Mouse (Mus musculus) retina, postnatal 7 days (tissue): ENCODE data around the gene Ankrd11.
"Not testable (repeated sequence)": the region's sequence is repeated elsewhere in the genome, so short reads cannot be mapped to it uniquely, and the experiment has no call there.

Source experiments
- DNase-seq: peaks from one replicate; pipeline ENCODE4 v3.0.0-alpha.2; 2012; ENCODE audit warnings: low read depth, low spot score

Ankrd11 gene

DNA sequence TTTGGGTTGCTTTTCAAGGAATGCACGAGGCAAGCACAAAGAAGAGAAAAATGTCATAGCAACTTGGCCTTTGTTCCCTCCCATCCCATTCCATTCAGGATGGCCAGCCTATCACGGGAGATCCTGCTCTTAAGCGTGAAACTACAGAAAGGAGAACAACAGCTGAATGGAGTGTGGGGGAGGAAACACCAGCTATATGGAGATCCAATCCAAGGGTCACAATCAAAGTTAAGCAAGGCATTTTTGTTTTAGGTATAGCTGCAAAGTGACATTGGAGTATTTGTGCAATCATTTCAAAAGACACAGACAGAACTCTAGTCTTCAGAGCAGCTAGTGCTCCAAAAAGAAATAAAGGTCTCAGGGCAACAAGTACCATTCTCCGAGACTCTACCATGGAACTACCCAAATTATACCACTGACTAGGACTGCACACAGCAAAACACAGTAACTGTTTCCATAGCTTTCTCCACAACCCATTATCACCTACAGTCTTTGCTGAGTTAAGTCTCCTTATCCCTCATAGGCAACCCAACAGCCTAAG is 1.9 kb downstream of the Ankrd11 start:
- DNase-seq: no peak

GRCm38 (mm10) chr8:123039376-123040109 is 2.5 kb downstream of the Ankrd11 start:
- DNase-seq: no peak

DNA sequence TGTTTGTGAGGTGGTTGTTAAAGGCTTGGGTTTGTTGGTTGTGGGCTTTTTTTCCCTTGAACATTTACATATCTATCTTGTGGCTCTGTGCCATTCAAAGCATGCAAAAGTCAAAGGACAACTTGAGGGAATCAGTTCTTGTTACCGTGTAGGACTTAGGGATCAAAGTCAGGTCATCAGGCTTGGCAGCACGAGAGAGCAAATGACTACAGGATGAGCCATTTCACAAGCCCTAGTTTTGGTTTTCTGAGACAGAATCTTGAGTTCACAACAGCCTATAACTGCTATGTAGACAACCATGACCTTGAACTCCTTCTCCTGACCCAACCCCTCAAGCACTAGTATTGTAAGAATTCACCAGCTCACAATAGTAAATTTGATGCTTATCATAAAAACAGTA is 3.7 kb downstream of the Ankrd11 start:
- DNase-seq: no peak

GRCm38 (mm10) chr8:123037487-123037886 is 4.6 kb downstream of the Ankrd11 start:
- no peak for DNase-seq

DNA sequence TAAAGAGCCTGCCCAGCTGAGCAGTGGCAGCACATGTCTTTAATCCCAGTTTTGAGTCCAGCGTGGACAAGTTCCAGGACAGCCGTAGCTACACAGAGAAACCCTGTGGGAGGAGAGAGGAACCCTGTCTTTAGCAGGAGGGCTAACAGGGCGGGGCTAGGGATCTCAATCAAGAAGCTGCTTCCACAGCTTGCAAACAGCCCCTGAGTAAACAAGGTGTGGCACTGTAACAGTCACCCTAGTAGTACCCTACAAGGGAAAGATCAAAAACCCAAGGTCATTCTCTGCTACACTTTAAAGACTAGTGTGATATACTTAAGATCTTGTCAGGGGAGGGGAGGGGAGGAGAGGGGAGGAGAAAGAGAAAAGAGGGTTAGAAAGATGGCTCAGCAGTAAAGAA is 5.1 kb downstream of the Ankrd11 start:
- no peak for DNase-seq

GRCm38 (mm10) chr8:123034171-123034570 is 7.9 kb downstream of the Ankrd11 start:
- no peak for DNase-seq

DNA sequence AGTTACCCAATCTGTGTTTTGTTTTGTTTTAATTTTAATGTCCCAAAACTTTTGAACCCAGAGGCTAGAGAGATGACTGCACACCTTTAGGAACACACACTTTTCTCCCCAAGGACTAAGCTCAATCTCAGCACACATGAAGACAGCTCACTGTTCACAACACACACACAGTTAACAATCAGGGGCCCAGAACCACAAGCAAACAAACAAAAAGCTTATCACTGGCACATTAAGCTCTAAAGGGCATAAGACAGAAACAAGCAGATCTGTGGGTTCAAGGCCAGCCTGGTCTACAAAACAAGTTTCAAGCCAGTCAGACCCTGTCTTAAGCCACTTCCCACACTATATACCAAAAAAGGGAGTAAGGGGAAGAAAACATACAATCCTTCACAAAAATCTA is 8.6 kb downstream of the Ankrd11 start:
- no peak for DNase-seq

DNA sequence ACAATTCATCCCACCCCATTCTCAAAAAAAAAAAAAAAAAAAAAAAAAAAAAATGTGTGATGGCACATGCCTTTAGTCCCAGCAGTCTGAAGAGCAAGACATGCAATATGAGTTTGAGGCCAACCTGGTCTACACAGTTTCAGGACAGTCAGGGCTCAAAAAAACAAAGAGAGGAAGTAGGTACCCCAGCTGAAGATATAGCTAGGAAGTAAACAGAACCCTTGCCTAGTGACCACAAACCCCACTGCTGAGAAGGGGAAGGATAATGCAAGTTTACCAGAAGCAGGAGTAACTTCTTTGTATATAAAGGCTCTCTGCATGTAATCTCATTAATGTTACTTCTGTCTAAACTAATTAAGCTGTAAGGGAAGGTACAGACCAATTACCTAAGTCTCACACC is 9.3 kb downstream of the Ankrd11 start:
- no peak for DNase-seq

DNA sequence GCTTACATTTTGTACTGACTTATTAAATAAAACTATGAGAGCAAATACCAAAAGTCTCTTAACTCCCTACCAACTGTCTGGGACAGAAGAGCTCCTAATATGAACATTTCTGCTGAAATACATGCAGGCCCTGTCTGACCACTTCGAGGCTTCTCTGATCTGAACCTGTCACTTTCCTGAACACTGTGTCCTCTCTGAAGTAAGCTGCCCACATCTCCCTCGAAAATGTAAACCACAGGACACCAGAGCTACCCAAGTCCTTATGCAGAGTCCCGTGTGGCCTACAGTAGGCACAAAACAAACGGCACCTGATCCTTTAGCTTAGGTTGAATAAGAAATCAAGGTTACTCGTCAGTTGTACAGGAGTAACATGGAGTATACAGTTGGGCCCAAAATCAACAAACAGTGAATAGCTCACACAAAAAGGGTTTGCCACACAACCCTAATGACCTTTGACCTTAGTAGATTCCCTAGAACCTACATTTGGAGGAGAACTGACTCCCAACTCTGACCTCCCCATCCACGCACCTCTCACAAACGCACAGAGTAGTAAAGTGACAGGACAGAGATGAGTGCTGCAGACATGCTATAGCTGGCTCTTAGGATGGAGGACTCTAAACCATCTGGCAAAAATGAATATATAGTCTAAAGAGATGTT is 10.6 kb downstream of the Ankrd11 start:
- DNase-seq: no peak

DNA sequence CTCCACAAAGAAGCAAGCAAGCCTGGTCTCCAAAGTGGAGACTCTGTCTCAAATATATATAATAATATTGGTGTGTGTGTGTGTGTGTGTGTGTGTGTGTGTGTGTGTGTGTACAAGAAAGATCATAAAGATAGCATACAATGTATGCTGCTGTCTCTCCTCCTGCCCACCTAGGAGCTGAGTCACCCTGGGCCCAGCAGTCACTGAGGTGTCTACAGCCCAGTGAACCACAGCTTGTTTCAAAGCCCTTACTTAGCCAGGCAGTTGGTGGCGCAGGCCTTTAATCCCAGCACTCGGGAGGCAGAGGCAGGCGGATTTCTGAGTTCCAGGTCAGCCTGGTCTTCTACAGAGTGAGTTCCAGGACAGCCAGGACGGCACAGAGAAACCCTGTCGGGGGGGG is 12.0 kb downstream of the Ankrd11 start:
- DNase-seq: not testable (repeated sequence)

GRCm38 (mm10) chr8:123027786-123028185 is 14.3 kb downstream of the Ankrd11 start:
- DNase-seq: no peak

DNA sequence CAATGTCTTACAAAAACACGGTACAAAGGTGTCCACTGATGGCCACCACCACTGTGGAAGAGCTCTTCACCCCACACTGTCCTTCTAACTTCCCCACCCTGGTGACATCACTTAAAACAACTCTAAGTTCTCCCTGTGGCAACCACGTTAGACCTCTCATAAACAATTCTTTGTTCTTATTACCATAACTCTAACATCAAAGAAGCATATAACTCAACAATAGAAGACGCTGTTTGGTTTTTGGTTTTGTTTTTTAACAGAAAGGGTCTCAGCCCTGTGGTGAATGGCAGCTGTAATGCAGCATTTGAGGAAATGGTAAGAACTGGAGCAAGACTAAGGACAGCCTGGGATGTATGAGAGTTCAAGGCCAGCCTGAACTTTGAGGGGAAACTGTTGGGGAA is 16.1 kb downstream of the Ankrd11 start:
- DNase-seq: no peak

DNA sequence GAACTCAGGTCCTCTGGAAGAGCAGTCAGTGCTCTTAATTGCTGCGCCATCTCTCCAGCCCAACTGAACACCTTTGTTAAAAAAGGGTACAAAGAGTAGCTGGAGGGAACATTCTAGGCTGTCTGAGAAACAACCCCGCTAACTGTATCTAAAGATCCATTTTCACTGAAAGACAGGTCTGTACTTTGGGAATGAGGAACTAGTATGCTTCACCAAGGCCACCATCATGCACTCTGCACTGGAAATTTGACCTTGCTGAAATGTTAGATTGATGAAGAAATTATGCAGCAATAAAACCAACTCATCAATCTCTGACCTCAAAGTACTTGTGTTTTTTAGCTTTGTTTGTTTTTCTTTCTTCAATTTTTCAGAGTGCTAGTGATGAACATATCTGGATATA is 17.9 kb downstream of the Ankrd11 start:
- DNase-seq: no peak

GRCm38 (mm10) chr8:123022727-123023126 is 19.4 kb downstream of the Ankrd11 start:
- DNase-seq: no peak

DNA sequence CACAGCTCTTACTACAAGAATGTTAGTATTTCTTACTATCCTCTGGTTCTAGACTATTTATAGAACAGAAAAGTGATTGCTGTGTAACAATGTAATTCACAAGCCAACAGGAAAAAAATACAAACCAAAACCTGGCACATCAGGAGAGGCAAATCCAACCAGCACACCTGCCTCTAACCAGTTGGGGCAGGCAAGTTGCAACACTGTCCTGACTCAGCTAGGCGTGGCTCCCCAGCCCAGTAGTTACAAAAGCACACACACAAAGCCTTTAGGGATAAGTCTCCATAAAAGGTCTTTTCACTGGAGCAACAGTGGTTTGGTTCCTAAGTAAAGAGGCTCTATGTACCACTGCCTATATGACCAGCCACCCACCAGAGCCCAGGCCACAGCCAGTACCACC is 20.8 kb downstream of the Ankrd11 start:
- DNase-seq: no peak

- DNase-seq: no peak
Observed at GRCm38 (mm10) chr8:123020859-123021258, 21.2 kb downstream of the Ankrd11 start.

- DNase-seq: no peak
Observed at GRCm38 (mm10) chr8:123020084-123020483, 22.0 kb downstream of the Ankrd11 start.

DNA sequence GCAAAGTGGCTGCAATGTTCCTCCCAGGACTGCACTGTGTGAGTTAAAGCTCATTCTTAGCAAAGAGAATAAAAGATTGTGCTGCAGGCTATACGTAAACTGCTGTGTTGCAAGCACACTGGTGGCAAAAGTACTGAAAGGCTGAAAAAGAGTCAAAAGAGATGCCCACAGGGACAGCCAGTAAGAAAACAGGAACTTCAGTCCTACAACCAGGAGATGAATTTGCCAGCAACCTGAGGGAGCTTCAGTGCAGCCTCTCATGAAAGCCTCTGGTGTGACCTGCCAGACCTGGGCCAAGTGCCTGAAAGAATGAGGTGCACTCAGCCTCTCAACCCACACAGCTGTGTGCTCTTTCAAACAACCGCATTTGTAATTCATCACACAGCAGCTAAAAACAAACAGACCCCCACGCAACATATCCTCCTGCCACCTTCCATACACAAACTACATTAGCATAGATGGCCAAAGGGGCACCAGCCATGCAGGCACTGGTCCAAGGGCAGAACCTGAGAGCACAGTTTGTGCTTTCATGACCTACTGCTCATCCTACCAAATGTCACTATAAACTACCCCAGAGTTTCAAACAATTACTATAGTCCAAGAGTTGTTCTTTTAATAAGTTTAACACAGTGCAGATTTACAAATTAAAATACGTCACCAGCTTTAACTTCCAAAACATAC is 23.5 kb downstream of the Ankrd11 start:
- DNase-seq: no peak

DNA sequence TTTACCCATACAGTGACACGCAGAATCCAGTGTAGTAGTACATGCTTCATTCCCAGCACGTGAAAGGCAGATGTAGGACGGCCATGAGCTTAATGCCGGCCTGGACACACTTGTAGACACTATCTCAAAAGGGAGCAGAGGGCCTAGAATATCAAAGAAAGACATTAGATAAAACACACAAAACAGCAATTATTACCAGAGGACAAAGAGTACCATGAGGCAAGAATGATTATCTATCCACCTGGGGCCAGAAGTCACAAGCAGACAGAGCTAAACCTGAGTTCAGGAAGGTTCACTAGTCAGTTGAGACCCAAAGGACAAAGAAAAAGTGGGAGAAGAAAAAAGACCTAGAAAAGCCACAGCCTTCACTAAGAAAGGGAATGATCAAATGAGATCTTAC is 24.9 kb downstream of the Ankrd11 start:
- no peak for DNase-seq

DNA sequence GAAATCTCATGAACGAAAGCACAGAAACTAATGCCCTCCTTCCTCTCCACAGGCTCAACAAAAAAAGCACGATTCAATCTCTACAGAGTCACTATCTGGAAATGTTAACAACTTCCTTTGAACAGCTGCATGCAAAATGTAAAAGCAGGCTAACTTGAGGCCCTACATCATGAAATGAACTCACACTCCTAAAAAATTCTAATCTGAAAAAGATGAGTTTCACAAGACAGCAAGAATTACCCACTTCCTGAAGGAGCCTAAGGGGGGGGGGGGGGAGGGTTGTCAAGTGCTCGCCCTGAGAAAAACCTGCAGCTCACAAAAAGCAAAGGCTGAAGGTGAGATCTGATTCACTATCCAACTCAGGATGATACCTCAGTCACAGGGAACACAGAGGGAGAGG is 27.0 kb downstream of the Ankrd11 start:
- DNase-seq: no peak

DNA sequence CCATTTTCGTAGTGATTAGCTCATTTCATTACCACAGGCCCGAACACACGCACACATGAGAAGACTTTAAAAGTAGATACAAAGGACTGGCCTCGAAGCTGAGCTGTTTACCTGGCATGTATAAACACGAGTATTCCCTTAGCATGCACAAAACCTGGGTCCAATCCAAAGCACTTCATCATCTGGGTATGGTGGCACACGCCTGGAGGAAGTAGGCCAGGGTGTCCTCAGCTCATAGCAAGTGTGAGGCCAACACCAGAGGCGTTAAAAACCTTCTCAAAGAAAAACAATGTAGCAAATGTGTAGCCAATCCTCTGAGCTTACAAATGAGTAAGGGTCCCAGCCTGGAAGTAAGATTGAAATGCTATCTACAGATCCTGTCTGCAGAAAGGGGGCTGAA is 27.6 kb downstream of the Ankrd11 start:
- DNase-seq: no peak

- no peak for DNase-seq
Observed at GRCm38 (mm10) chr8:123011321-123011720, 30.8 kb downstream of the Ankrd11 start.

DNA sequence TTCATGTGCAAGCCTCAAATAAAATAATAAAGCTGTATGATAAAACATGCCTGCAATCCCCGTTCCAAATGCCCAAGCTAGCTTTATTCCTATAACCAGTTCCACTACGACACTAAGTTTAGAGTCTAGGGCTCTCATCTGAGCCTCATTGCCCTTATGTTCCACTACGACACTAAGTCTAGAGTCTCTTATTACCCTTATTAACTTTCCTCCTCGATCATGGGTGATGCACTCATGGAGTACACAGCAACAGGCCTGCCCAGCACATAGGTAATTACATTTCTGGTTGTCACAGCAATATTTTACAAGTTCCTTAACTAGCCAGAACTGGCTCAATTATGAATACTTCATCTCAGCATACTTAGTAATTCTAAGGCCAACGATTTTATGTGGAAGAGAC is 36.3 kb downstream of the Ankrd11 start:
- no peak for DNase-seq
